Mouse (Mus musculus): ENCODE data around the gene Gm3417. TPM values are rescaled to one million over a fixed set of nuclear protein-coding genes. Genes with fewer than 3 reads are reported as not detected.

The Gm3417 gene
- polyA plus RNA-seq (2017; shearing (Covaris generic)) = not detected

DNA sequence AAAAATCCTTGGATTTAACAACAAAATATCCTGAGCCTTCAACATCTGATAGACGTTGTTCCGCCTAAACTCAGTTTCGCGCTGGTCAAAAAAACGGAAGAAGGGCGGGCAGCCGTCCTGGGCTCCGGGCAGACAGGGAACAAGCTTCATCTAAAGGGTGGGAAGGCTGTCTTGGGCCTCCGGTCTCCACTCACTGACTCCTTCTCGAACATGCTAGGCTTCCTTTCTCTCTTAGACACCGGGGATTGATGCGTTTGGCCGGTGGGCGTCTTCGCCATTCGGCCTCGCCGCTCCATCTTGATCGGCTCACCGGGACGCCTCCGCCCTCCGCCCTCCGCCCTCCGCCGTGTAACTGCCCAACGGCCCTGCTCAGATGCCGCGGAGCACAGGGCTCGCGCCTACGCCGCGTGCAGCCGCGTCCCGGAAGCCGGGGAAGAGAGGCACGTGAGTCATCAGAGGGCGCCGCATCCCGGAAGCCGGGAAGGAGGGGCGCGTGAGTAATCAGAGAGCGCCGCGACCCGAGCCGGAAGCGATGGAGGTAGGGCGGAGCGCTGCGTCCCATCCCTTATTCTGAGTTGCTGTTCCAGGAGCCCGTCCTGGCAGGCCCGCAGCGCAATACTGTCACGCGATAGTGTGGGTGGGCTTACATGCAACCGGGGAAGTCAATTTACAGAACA, at the start of gene Gm3417, which contains the start of gene 9030025P20Rik:
Gene Gm3417, minus strand, starts transcription at position 429 of the 677 bp plus-strand sequence.
Gene 9030025P20Rik, plus strand, starts transcription at position 107 of the 677 bp plus-strand sequence.

DNA sequence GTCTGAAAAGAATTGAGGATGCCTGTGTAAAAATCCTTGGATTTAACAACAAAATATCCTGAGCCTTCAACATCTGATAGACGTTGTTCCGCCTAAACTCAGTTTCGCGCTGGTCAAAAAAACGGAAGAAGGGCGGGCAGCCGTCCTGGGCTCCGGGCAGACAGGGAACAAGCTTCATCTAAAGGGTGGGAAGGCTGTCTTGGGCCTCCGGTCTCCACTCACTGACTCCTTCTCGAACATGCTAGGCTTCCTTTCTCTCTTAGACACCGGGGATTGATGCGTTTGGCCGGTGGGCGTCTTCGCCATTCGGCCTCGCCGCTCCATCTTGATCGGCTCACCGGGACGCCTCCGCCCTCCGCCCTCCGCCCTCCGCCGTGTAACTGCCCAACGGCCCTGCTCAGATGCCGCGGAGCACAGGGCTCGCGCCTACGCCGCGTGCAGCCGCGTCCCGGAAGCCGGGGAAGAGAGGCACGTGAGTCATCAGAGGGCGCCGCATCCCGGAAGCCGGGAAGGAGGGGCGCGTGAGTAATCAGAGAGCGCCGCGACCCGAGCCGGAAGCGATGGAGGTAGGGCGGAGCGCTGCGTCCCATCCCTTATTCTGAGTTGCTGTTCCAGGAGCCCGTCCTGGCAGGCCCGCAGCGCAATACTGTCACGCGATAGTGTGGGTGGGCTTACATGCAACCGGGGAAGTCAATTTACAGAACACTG, 31.3 kb upstream of the Gm3417 start, which contains the start of gene Gm3435:
Gene Gm3435, plus strand, starts transcription at position 471 of the 708 bp plus-strand sequence.

DNA sequence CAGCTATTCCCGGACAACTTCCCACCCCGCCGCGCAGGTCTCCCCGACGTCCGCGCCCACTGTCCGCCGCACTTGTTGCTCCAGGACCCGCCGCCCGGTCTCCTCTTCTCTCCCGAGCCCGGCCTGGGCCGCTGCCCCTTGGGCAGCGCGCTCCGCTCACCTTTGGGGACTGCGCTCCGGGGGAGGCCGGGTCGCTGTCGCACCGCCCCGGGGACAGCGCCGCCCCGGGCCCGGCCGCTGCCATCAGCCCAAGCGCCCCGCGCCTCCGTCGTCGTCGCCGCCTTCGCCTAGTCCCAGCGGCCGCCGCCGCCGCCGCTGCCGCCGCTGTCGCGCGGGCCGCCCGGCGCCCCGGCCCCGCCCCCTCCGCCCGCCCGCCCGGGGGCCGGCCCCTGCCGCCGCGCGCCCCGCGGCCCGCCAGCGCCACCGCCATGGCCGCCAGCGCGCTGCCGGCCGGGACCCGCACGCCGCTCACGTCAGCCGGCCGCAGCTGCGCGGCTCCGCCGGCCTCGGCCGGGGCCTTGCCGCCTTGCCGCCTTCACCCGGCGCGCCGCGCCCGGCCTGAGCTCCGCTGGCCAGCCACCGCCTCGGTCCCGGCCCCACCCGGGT, 17.5 kb downstream of the Gm3417 start, which contains the start of gene Phf10:
Gene Phf10, minus strand, starts transcription at position 323 of the 606 bp plus-strand sequence.

DNA sequence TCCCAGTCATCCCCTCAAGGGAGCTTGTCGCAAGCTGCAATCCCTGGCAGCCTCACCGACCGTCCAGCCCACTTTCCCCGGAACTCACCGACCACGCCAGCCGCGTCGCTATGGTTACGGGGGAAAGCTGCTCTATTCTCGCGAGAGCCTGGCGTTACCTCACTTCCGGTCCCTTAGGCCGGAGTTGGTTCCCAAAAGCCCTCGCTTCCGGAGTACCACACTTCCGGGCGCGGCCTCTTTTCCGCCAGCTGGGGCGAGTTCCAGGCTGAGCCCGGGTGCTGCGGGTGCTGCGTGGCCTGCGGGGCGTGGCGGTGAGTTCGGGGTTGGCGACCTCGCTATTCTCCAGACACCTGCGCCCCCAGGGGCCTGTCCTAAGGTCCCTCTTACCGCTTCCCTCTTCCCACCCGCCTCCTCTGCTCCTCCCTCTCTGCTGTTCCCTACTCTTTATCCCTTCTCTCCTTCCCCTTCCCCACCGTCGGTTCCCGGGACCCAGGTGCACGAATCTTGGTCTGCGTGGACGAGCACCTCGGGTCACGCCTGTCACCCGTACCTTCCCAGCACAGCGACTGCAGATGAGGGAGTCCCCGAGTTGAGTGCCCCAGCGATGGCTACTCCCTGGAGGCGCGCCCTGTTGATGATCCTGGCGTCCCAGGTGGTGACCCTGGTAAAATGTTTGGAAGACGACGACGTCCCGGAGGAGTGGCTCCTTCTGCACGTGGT, 35.4 kb downstream of the Gm3417 start, which contains the start of the genes Wdr27 and 1600012H06Rik:
Gene Wdr27, minus strand, starts transcription at position 150 of the 720 bp plus-strand sequence.
Gene 1600012H06Rik, plus strand, starts transcription at position 176 of the 720 bp plus-strand sequence.

Other genes with a start within 250 kb of the Gm3417 start
- gene Wdr27, start 35.6 kb downstream of the Gm3417 start, polyA plus RNA-seq (2017; shearing (Covaris generic)) = 0.35 TPM
- 37.0 TPM for gene 1600012H06Rik, start 35.6 kb downstream of the Gm3417 start, polyA plus RNA-seq (2017; shearing (Covaris generic))
- gene Phf10, start 17.5 kb downstream of the Gm3417 start, polyA plus RNA-seq (2017; shearing (Covaris generic)) = 5.3 TPM
- 16.6 TPM for gene 9030025P20Rik, start 322 bp downstream of the Gm3417 start, polyA plus RNA-seq (2017; shearing (Covaris generic))
- 10.9 TPM for gene Gm3435, start 31.4 kb upstream of the Gm3417 start, polyA plus RNA-seq (2017; shearing (Covaris generic))
- gene Ermard, start 62.4 kb upstream of the Gm3417 start, polyA plus RNA-seq (2017; shearing (Covaris generic)) = 161 TPM
- gene Tcte3, start 62.7 kb upstream of the Gm3417 start, polyA plus RNA-seq (2017; shearing (Covaris generic)) = 1.6 TPM
- gene Gm3448, start 62.7 kb upstream of the Gm3417 start, polyA plus RNA-seq (2017; shearing (Covaris generic)) = 3.3 TPM